Mouse (Mus musculus): Measurements from ENCODE around the gene Vdr. TPM values are rescaled to one million over a fixed set of nuclear protein-coding genes. Genes with fewer than 3 reads are reported as not detected.

Vdr gene
- polyA plus RNA-seq, 1 experiment from 2014 or later, result 1.2 TPM

DNA sequence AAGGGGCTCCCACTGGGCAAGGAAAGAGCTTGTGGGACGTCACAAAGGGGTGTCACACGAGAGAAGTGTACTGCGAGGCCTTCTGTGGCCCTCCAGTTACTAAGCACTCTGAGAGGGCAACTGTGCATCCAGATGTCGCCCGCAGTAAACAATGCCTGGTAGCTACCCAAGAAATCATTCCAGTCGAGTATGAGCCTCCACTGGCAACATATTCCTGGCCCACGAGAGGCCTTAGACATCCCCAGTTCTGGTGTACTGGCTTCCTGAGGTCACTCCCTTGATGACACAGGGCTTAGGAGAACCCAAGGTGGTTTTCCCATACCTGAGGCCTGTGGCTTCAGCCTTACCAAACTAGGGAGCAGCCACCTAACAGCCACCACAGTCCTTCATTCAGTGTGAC is 97.6 kb downstream of the Vdr start:
- Histone ChIP-seq H3K36me3 (ENCODE audit: control insufficient read depth, insufficient read depth, low read length) (peaks cover 21% of the 10 kb centered on the region), H3K27me3 (replicated peaks; ENCODE audit: control insufficient read depth, insufficient read depth, low read length) (no peaks in the 10 kb centered on the region), H3K4me3 (ENCODE audit: low read depth, low read length) (no peak overlapping the region), H3K9ac (ENCODE audit: low read depth, low read length) (no peak overlapping the region), H3K4me2 (no peak overlapping the region), H3K9me3 (ENCODE audit: control insufficient read depth, low read length) (no peaks in the 10 kb centered on the region), H3K27ac (ENCODE audit: low read depth, low read length) (no peak overlapping the region), H3K4me1 (replicated peaks; ENCODE audit: control insufficient read depth, insufficient read depth, low read length) (peaks cover 15% of the 10 kb centered on the region)
- 80% methylated on average over 7 of the region's 7 CpGs for WGBS
- no peak for ATAC-seq (replicated peaks; ENCODE audit: low FRiP score)
- DNase-seq (ENCODE audit: low spot score), result no peak

- H3K9ac ChIP-seq (ENCODE audit: low read depth, low read length), result no peak overlapping the region
- no peaks in the 10 kb centered on the region for H3K9me3 ChIP-seq (ENCODE audit: control insufficient read depth, low read length)
- no peak overlapping the region for H3K4me2 ChIP-seq
- H3K27ac ChIP-seq (ENCODE audit: low read depth, low read length), result no peak overlapping the region
- H3K4me3 ChIP-seq (ENCODE audit: low read depth, low read length), result no peak overlapping the region
- 87% methylated on average over 6 of the region's 6 CpGs for WGBS
- peaks cover 15% of the 10 kb centered on the region for H3K4me1 ChIP-seq (replicated peaks; ENCODE audit: control insufficient read depth, insufficient read depth, low read length)
- DNase-seq (ENCODE audit: low spot score) (no peak), ATAC-seq (replicated peaks; ENCODE audit: low FRiP score) (no peak)
- H3K36me3 ChIP-seq (ENCODE audit: control insufficient read depth, insufficient read depth, low read length), result peaks cover 20% of the 10 kb centered on the region
- H3K27me3 ChIP-seq (replicated peaks; ENCODE audit: control insufficient read depth, insufficient read depth, low read length), result no peaks in the 10 kb centered on the region
These were observed 98.3 kb downstream of the Vdr start for GRCm38 (mm10) chr15:97812126-97812525.

DNA sequence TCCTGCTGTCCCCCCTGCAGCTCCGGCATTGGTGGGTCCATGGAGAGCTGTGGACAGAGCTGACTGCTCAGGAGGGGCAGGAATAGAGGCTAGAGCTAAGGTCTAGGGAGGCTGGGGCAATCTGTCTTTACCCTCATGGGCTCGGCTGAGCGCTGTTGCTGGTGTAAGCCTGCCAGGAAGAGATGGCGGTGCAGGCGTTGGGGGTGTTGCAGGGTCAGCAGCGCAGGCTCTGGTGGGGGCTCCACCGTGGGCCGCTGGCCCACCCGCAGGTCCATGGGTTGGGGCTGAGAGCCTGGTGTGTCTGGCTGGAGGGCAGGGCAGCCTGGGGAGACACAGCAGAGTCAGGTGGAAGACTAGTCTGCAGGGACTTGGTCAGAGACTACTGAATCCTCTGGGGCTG is 99.1 kb downstream of the Vdr start:
- no peak overlapping the region for H3K4me2 ChIP-seq
- H3K36me3 ChIP-seq (ENCODE audit: control insufficient read depth, insufficient read depth, low read length), result peaks cover 22% of the 10 kb centered on the region
- H3K9me3 ChIP-seq (ENCODE audit: control insufficient read depth, low read length), result no peaks in the 10 kb centered on the region
- peaks cover 15% of the 10 kb centered on the region for H3K4me1 ChIP-seq (replicated peaks; ENCODE audit: control insufficient read depth, insufficient read depth, low read length)
- no peak overlapping the region for H3K4me3 ChIP-seq (ENCODE audit: low read depth, low read length)
- H3K9ac ChIP-seq (ENCODE audit: low read depth, low read length), result no peak overlapping the region
- 91% methylated on average over 9 of the region's 9 CpGs for WGBS
- no peak overlapping the region for H3K27ac ChIP-seq (ENCODE audit: low read depth, low read length)
- no peaks in the 10 kb centered on the region for H3K27me3 ChIP-seq (replicated peaks; ENCODE audit: control insufficient read depth, insufficient read depth, low read length)
- no peak for ATAC-seq (replicated peaks; ENCODE audit: low FRiP score)
- DNase-seq (ENCODE audit: low spot score), result no peak

- Histone ChIP-seq H3K4me2 (no peak overlapping the region), H3K27ac (ENCODE audit: low read depth, low read length) (no peak overlapping the region), H3K9ac (ENCODE audit: low read depth, low read length) (no peak overlapping the region), H3K27me3 (replicated peaks; ENCODE audit: control insufficient read depth, insufficient read depth, low read length) (no peaks in the 10 kb centered on the region), H3K4me3 (ENCODE audit: low read depth, low read length) (no peak overlapping the region), H3K4me1 (replicated peaks; ENCODE audit: control insufficient read depth, insufficient read depth, low read length) (peaks cover 15% of the 10 kb centered on the region), H3K36me3 (ENCODE audit: control insufficient read depth, insufficient read depth, low read length) (peaks cover 25% of the 10 kb centered on the region), H3K9me3 (ENCODE audit: control insufficient read depth, low read length) (no peaks in the 10 kb centered on the region)
- DNase-seq (ENCODE audit: low spot score) (no peak), ATAC-seq (replicated peaks; ENCODE audit: low FRiP score) (no peak)
- 91% methylated on average over 5 of the region's 5 CpGs for WGBS
These were observed 100.0 kb downstream of the Vdr start for GRCm38 (mm10) chr15:97810399-97810798.

DNA sequence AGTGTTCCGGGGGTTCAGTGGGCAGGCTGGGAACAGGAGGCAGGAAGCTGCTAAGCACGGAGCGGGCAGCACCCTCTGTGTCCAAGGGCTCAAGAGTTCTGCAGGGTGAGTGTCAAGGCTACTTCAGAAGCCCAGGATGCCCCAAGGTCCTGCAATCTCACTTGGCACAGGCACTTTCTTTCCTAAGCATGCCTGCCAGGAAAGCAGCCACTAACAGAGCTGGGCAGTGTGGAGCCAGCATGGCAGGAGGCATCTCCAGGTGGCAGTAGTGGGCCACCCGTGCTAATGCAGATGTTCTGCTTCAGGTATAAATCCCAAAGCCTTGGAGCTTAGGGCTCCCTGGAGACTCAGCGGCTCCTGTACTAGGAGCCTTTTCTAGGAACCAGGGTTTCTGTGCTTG is 100.5 kb downstream of the Vdr start:
- H3K27ac ChIP-seq (ENCODE audit: low read depth, low read length), result no peak overlapping the region
- no peak overlapping the region for H3K4me2 ChIP-seq
- ATAC-seq (replicated peaks; ENCODE audit: low FRiP score) (no peak), DNase-seq (ENCODE audit: low spot score) (no peak)
- no peaks in the 10 kb centered on the region for H3K27me3 ChIP-seq (replicated peaks; ENCODE audit: control insufficient read depth, insufficient read depth, low read length)
- peaks cover 11% of the 10 kb centered on the region for H3K4me1 ChIP-seq (replicated peaks; ENCODE audit: control insufficient read depth, insufficient read depth, low read length)
- no peak overlapping the region for H3K9ac ChIP-seq (ENCODE audit: low read depth, low read length)
- WGBS, result 87% methylated on average over 5 of the region's 5 CpGs
- H3K36me3 ChIP-seq (ENCODE audit: control insufficient read depth, insufficient read depth, low read length), result peaks cover 25% of the 10 kb centered on the region
- no peaks in the 10 kb centered on the region for H3K9me3 ChIP-seq (ENCODE audit: control insufficient read depth, low read length)
- no peak overlapping the region for H3K4me3 ChIP-seq (ENCODE audit: low read depth, low read length)

DNA sequence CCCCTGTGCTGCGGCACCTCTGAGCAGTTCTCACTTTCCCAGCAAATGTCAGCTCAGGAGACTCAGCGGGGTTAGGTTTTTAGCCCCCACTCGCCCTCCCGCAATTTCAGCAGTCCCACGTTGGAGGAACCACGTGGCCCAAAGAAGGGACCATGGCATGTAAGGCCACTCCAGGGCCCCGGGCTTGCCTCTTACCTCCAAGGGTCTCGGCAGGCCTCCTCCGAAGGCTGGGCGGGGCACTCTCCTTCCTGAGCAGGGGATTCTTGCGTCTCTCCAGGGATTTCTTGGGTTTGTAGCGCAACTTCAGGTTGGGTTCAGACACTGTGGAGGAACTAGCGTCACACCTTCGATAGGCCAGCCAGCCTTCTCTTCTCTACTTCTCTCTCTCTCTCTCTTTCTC is 101.2 kb downstream of the Vdr start:
- Histone ChIP-seq H3K27me3 (replicated peaks; ENCODE audit: control insufficient read depth, insufficient read depth, low read length) (no peaks in the 10 kb centered on the region), H3K4me1 (replicated peaks; ENCODE audit: control insufficient read depth, insufficient read depth, low read length) (peaks cover 4% of the 10 kb centered on the region), H3K36me3 (ENCODE audit: control insufficient read depth, insufficient read depth, low read length) (peaks cover 25% of the 10 kb centered on the region), H3K4me3 (ENCODE audit: low read depth, low read length) (no peak overlapping the region), H3K4me2 (no peak overlapping the region), H3K9ac (ENCODE audit: low read depth, low read length) (no peak overlapping the region), H3K27ac (ENCODE audit: low read depth, low read length) (no peak overlapping the region), H3K9me3 (ENCODE audit: control insufficient read depth, low read length) (no peaks in the 10 kb centered on the region)
- WGBS, result 88% methylated on average over 14 of the region's 14 CpGs
- no peak for ATAC-seq (replicated peaks; ENCODE audit: low FRiP score)
- DNase-seq (ENCODE audit: low spot score), result no peak

DNA sequence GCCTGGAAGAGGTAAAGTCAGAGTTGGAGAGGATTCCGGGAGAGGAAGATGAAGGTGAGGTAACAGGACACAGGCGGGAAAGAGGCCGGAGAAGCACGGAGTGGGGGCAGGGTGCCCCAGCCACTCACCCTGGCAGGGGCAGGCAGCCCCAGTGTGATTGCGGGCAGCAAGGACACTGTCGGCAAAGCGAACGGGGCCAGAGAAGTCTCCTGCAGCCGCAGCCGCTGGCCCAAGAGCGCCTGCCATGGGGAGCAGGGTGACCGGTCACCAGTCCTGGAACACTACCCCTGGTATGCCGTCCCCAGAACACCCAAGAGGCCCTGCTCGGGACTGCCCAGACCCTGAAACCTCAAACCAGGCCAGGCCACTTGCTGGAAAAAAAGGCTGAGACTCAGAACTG is 101.9 kb downstream of the Vdr start:
- ATAC-seq (replicated peaks; ENCODE audit: low FRiP score) (no peak), DNase-seq (ENCODE audit: low spot score) (no peak)
- no peak overlapping the region for H3K9ac ChIP-seq (ENCODE audit: low read depth, low read length)
- H3K36me3 ChIP-seq (ENCODE audit: control insufficient read depth, insufficient read depth, low read length), result peaks cover 25% of the 10 kb centered on the region
- no peaks in the 10 kb centered on the region; the same call in none of the 2 replicates for H3K4me1 ChIP-seq (replicated peaks; ENCODE audit: control insufficient read depth, insufficient read depth, low read length)
- WGBS, result 86% methylated on average over 14 of the region's 14 CpGs
- no peak overlapping the region for H3K4me2 ChIP-seq
- H3K4me3 ChIP-seq (ENCODE audit: low read depth, low read length), result no peak overlapping the region
- H3K27me3 ChIP-seq (replicated peaks; ENCODE audit: control insufficient read depth, insufficient read depth, low read length), result no peaks in the 10 kb centered on the region
- no peaks in the 10 kb centered on the region for H3K9me3 ChIP-seq (ENCODE audit: control insufficient read depth, low read length)
- H3K27ac ChIP-seq (ENCODE audit: low read depth, low read length), result no peak overlapping the region

DNA sequence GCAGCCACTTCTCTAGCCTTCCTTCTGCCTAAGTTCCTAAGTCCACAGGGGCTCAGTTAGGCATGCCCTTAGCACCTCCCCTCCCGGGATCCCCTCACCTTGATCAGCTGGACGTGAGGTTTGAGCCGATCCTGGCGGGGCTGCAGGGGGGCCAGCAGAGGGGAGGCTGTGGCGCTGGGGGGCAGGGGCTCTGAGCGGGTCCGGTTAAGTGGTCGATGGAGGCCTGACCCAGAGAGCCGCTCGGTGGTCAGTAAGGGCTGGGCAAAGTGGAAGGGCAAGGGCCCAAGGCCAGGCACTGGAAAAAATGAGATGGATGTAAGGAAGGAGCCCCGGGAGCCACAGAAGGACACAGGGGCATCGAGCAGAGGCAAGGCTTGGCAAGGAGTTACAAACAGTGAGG is 102.6 kb downstream of the Vdr start:
- Histone ChIP-seq H3K36me3 (ENCODE audit: control insufficient read depth, insufficient read depth, low read length) (peaks cover 25% of the 10 kb centered on the region), H3K9ac (ENCODE audit: low read depth, low read length) (no peak overlapping the region), H3K4me2 (no peak overlapping the region), H3K4me3 (ENCODE audit: low read depth, low read length) (no peak overlapping the region), H3K27ac (ENCODE audit: low read depth, low read length) (no peak overlapping the region), H3K9me3 (ENCODE audit: control insufficient read depth, low read length) (no peaks in the 10 kb centered on the region), H3K27me3 (replicated peaks; ENCODE audit: control insufficient read depth, insufficient read depth, low read length) (no peaks in the 10 kb centered on the region), H3K4me1 (replicated peaks; ENCODE audit: control insufficient read depth, insufficient read depth, low read length) (no peaks in the 10 kb centered on the region; the same call in none of the 2 replicates)
- WGBS, result 81% methylated on average over 12 of the region's 12 CpGs
- ATAC-seq (replicated peaks; ENCODE audit: low FRiP score), result no peak
- DNase-seq (ENCODE audit: low spot score), result no peak

Data from liver, embryonic 11.5 days (tissue).